Mouse (Mus musculus): ENCODE results near the gene Lzic. TPM values are rescaled to one million over a fixed set of nuclear protein-coding genes. Genes with fewer than 3 reads are reported as not detected.
A peak's percentile ranks its signal among the peaks of the same experiment; 100 is the strongest.
"Not testable (repeated sequence)": the region's sequence is repeated elsewhere in the genome, so short reads cannot be mapped to it uniquely, and the experiment has no call there.

Gene Lzic
- polyA plus RNA-seq, 1 experiment, result 44.7 TPM

DNA sequence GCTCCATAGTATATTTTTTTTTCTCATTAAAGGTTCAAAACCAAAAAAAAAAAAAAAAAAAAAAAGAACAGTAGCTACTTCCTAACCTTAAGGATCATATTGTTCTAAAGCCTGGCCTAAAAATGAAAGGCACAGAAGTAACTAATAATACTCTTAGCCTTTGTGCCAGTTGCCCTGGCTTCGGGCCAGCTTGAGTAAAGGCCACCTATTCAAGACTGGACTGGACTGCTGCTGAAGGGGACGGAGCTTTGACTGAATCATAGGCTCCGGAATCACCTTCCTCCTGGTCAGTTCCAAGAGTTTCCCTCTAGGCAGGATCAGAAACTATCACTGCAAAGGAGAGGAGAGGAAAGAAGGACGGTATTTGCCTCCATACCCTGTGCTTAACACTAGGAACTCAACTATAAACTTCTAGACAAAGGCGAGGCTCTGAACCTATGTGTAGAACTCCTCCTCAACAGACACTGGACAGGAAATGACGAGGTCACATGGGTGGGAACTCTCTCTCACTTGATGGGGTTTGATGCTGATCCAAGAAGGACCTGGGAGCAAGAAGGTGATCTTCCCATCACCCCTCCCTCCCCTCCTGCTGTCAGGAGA is 27.1 kb upstream of the Lzic start:
- TF ChIP-seq USF1 (IDR thresholded peaks at IDR 0.05; ENCODE audit: low read depth), result peak; percentile 1
- no peak for TF ChIP-seq MYOD1 (IDR thresholded peaks at IDR 0.05; ENCODE audit: control insufficient read depth, insufficient read length, low read depth)
- TF ChIP-seq CEBPB (IDR thresholded peaks at IDR 0.05; ENCODE audit: low read depth), result no peak
- no peak for TF ChIP-seq FOSL1 (IDR thresholded peaks at IDR 0.05; ENCODE audit: insufficient read depth, low read length, poor library complexity, severe bottlenecking)
- TF ChIP-seq MAX (IDR thresholded peaks at IDR 0.05), result no peak
- TF ChIP-seq CTCF (IDR thresholded peaks at IDR 0.05; ENCODE audit: control insufficient read depth, insufficient read depth, insufficient read length), result no peak
- TF ChIP-seq MYOG (IDR thresholded peaks at IDR 0.05; ENCODE audit: control insufficient read depth, extremely low read depth, insufficient read length), result no peak
- H3K79me2 ChIP-seq (ENCODE audit: control insufficient read depth, insufficient read depth), result no peaks in the 10 kb centered on the region
- H3K36me3 ChIP-seq (ENCODE audit: control insufficient read depth, insufficient read depth), result no peaks in the 10 kb centered on the region
- H3K4me3 ChIP-seq (ENCODE audit: insufficient read depth, poor library complexity, severe bottlenecking), result no peak overlapping the region
- no peaks in the 10 kb centered on the region for H3K79me3 ChIP-seq (ENCODE audit: low read depth)
- H3ac ChIP-seq (ENCODE audit: control insufficient read depth, insufficient read length, low read depth), result no peak overlapping the region
- no peaks in the 10 kb centered on the region for H3K27me3 ChIP-seq (ENCODE audit: control insufficient read depth, insufficient read depth, insufficient read length)

DNA sequence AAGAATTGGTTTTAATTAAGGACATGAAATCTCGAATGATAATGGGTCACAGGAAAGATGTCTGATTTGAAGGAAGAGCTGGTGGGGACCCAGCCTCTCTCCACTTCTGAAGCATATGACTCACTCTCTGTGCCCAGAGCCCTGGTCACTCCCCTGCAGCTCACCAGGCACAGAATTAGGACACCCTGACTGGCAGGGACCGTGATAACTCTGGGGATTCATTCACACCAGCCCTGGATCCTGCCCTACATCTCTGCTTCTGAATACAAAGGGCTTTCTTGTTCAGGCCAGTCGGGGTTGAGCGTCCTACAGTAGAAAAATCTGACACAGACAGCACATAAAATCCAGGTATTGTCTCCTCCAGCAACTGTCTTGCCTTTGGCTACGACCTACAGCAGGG is 26.5 kb upstream of the Lzic start:
- H3K36me3 ChIP-seq (ENCODE audit: control insufficient read depth, insufficient read depth), result no peaks in the 10 kb centered on the region
- no peaks in the 10 kb centered on the region for H3K79me3 ChIP-seq (ENCODE audit: low read depth)
- no peak overlapping the region for H3ac ChIP-seq (ENCODE audit: control insufficient read depth, insufficient read length, low read depth)
- H3K27me3 ChIP-seq (ENCODE audit: control insufficient read depth, insufficient read depth, insufficient read length), result no peaks in the 10 kb centered on the region
- TF ChIP-seq CEBPB (IDR thresholded peaks at IDR 0.05; ENCODE audit: low read depth), result no peak
- no peak for TF ChIP-seq MYOG (IDR thresholded peaks at IDR 0.05; ENCODE audit: control insufficient read depth, extremely low read depth, insufficient read length)
- TF ChIP-seq CTCF (IDR thresholded peaks at IDR 0.05; ENCODE audit: control insufficient read depth, insufficient read depth, insufficient read length), result no peak
- no peak for TF ChIP-seq USF1 (IDR thresholded peaks at IDR 0.05; ENCODE audit: low read depth)
- no peak for TF ChIP-seq MAX (IDR thresholded peaks at IDR 0.05)
- no peak for TF ChIP-seq MYOD1 (IDR thresholded peaks at IDR 0.05; ENCODE audit: control insufficient read depth, insufficient read length, low read depth)
- TF ChIP-seq FOSL1 (IDR thresholded peaks at IDR 0.05; ENCODE audit: insufficient read depth, low read length, poor library complexity, severe bottlenecking), result no peak
- no peak overlapping the region for H3K4me3 ChIP-seq (ENCODE audit: insufficient read depth, poor library complexity, severe bottlenecking)
- H3K79me2 ChIP-seq (ENCODE audit: control insufficient read depth, insufficient read depth), result no peaks in the 10 kb centered on the region

DNA sequence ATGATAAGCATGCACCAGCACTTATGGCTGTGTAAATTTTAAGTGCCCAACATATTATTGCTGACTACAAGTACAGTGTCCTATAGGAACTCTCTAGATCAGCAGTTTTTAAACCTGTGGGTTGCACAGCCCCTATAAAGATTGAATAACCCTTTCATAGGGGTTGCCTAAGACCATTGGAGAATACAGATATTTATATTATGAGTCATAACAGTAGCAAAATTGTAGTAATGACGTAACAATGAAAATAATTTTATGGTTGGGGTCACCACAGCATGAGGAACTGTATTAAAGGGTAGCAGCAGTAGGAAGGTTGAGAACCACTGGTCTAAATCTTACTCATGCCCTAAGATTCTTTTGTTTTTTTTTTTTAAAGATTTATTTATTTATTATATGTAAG is 25.6 kb upstream of the Lzic start:
- Histone ChIP-seq H3ac (ENCODE audit: control insufficient read depth, insufficient read length, low read depth) (no peak overlapping the region), H3K27me3 (ENCODE audit: control insufficient read depth, insufficient read depth, insufficient read length) (no peaks in the 10 kb centered on the region), H3K79me3 (ENCODE audit: low read depth) (no peaks in the 10 kb centered on the region), H3K36me3 (ENCODE audit: control insufficient read depth, insufficient read depth) (no peaks in the 10 kb centered on the region), H3K4me3 (ENCODE audit: insufficient read depth, poor library complexity, severe bottlenecking) (no peak overlapping the region), H3K79me2 (ENCODE audit: control insufficient read depth, insufficient read depth) (no peaks in the 10 kb centered on the region)
- TF ChIP-seq CEBPB (IDR thresholded peaks at IDR 0.05; ENCODE audit: low read depth), result peak; percentile 73
- no peak for TF ChIP-seq USF1 (IDR thresholded peaks at IDR 0.05; ENCODE audit: low read depth)

DNA sequence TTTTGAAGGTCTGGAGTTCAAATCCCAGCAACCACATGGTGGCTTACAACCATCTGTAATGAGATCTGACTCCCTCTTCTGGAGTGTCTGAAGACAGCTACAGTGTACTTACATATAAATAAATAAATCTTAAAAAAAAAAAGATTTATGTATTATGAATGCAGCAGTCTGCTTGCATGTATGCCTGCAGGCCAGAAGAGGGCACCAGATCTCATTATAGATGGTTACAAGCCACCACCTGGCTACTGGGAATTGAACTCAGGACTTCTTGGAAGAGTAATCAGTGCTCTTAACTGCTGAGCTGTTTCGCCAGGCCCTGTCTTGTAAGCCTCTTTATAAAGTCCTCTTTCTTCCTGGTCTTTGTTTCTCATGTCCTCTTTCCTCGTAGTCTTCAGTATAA is 24.6 kb upstream of the Lzic start:
- not testable (repeated sequence) for H3K27me3 ChIP-seq (ENCODE audit: control insufficient read depth, insufficient read depth, insufficient read length); H3K79me2 ChIP-seq (ENCODE audit: control insufficient read depth, insufficient read depth); H3K36me3 ChIP-seq (ENCODE audit: control insufficient read depth, insufficient read depth); H3K79me3 ChIP-seq (ENCODE audit: low read depth); H3K4me3 ChIP-seq (ENCODE audit: insufficient read depth, poor library complexity, severe bottlenecking); H3ac ChIP-seq (ENCODE audit: control insufficient read depth, insufficient read length, low read depth)

DNA sequence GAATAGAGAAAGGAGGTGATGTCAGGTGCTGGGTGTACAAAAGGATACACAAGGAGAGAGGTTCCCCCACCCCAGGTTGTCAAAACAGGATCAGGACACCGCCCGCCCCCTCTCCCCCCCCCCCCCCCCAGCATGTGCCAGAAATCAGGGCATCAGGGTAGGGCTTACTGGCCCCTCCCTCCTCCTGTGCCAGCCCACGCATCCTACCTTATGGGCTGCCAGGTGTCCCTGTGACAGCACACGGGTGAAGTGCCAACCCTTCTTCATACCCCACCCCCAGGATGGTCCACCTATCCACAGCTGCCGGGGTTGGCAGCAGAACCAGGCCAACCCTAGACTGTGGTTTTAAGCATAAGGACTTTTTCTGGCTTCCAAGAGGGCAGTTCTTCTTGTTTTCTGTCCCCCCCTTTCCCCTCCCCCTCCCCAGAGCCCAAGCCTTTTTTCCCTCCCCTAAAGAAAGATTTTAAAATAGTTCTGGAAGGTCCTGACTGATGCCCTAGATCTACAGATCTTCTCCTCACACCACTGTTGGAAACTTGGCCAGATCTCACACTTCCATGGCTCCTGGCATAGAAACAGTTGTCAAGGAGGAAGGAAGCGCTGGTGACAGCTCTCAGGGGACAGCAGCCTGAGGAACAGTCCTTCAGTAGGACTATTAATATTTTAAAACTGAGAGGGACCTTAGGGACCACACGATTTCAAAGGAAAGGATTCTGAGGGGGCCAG is 23.3 kb upstream of the Lzic start:
- Histone ChIP-seq H3K79me2 (ENCODE audit: control insufficient read depth, insufficient read depth) (no peaks in the 10 kb centered on the region), H3K36me3 (ENCODE audit: control insufficient read depth, insufficient read depth) (no peaks in the 10 kb centered on the region), H3ac (ENCODE audit: control insufficient read depth, insufficient read length, low read depth) (no peak overlapping the region), H3K4me3 (ENCODE audit: insufficient read depth, poor library complexity, severe bottlenecking) (no peak overlapping the region), H3K27me3 (ENCODE audit: control insufficient read depth, insufficient read depth, insufficient read length) (no peaks in the 10 kb centered on the region), H3K79me3 (ENCODE audit: low read depth) (no peaks in the 10 kb centered on the region)
- no peak for TF ChIP-seq CEBPB (IDR thresholded peaks at IDR 0.05; ENCODE audit: low read depth)

DNA sequence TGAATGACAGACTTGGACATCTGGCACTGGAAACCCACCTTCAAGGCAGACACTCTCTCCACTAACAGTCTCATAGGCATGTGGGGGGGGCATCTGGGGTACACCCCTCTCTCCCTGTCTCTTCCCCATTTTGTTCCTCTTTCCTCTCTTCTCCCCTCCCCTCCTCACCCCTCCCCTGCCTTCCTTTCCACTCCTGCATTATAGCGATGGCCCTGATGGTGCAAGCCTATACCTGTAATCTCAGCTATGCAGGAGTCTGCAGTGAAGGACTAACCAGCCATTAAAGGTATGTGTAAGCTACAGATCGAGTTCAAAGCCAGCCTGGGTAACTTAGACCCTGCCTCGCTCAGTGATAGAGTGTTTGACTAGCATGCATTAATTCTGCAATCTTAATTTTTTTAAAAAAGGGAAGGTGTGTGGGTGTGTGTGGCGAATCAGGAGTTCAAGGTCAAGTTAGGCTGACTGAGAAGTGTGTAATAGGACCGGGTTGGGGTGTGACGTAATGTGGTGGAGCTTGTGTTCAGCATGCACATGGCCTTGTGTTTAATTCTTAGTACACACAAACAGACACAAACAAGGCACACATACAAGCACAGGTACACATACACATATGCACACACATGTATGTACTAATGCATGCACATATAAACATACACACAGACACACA is 22.6 kb upstream of the Lzic start:
- Histone ChIP-seq H3K36me3 (ENCODE audit: control insufficient read depth, insufficient read depth) (peaks cover 1% of the 10 kb centered on the region), H3K79me3 (ENCODE audit: low read depth) (no peaks in the 10 kb centered on the region)

More for the DNA sequence above, 22.6 kb upstream of the Lzic start:
- H3K27me3 ChIP-seq (ENCODE audit: control insufficient read depth, insufficient read depth, insufficient read length), result no peaks in the 10 kb centered on the region
- H3ac ChIP-seq (ENCODE audit: control insufficient read depth, insufficient read length, low read depth), result no peak overlapping the region
- no peak for TF ChIP-seq CTCF (IDR thresholded peaks at IDR 0.05; ENCODE audit: control insufficient read depth, insufficient read depth, insufficient read length)
- TF ChIP-seq MAX (IDR thresholded peaks at IDR 0.05), result no peak
- TF ChIP-seq MYOD1 (IDR thresholded peaks at IDR 0.05; ENCODE audit: control insufficient read depth, insufficient read length, low read depth), result no peak
- TF ChIP-seq FOSL1 (IDR thresholded peaks at IDR 0.05; ENCODE audit: insufficient read depth, low read length, poor library complexity, severe bottlenecking), result no peak
- no peak for TF ChIP-seq MYOG (IDR thresholded peaks at IDR 0.05; ENCODE audit: control insufficient read depth, extremely low read depth, insufficient read length)
- no peak for TF ChIP-seq USF1 (IDR thresholded peaks at IDR 0.05; ENCODE audit: low read depth)
- no peak for TF ChIP-seq CEBPB (IDR thresholded peaks at IDR 0.05; ENCODE audit: low read depth)
- H3K79me2 ChIP-seq (ENCODE audit: control insufficient read depth, insufficient read depth), result no peaks in the 10 kb centered on the region
- H3K4me3 ChIP-seq (ENCODE audit: insufficient read depth, poor library complexity, severe bottlenecking), result no peak overlapping the region

Measured in C2C12 (cell line).